Mouse (Mus musculus) frontal cortex, adult 2 months (tissue): ENCODE results near the gene Slc8b1. TPM values are rescaled to one million over a fixed set of nuclear protein-coding genes. Genes with fewer than 3 reads are reported as not detected.

Source experiments
- DNase-seq, 2 experiments: peaks; one replicate each; pipeline ENCODE4 v3.0.0; 2022; ENCODE audit warnings: low spot score in 1 of 2; ENCODE audit errors: extremely low spot score in 1 of 2
- polyA plus RNA-seq: library from polyadenylated mRNA; depleted of rRNA; stranded (reverse); fragments of >200 nt; gene quantifications from 2 replicates; pipeline ENCODE4 v1.2.3, GENCODE M21; 2012; rRNA removed

The Slc8b1 gene
- 5.9 and 6.4 TPM in 2 replicates for polyA plus RNA-seq

GRCm38 (mm10) chr5:120510982-120511642 lies at the start of gene Slc8b1:
Gene Slc8b1 (plus strand): TSS chr5:120511168.
- DNase-seq, result peak; percentile 67 to 88

DNA sequence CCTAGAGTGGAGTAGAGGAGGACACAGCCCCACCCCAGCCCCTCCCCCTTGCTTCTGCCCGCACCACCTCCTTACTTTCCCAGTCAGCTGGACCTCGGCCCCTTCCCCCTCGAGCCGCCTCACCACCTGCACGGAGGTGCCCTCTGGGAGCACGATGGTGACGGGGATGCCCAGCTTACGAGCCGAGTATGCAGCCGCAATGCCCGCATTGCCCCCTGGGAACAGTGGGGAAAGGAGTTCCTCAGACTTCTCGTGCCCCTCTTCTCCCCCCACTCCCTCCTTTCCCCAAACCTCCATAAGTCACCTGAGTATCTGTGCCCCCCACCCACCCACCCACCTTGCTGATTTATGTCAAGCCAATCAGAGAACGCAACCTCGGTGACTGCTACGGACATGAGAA lies 49.1 kb upstream of the Slc8b1 start:
- DNase-seq, result no peak

GRCm38 (mm10) chr5:120464321-120464720 lies 46.6 kb upstream of the Slc8b1 start:
- no peak for DNase-seq

DNA sequence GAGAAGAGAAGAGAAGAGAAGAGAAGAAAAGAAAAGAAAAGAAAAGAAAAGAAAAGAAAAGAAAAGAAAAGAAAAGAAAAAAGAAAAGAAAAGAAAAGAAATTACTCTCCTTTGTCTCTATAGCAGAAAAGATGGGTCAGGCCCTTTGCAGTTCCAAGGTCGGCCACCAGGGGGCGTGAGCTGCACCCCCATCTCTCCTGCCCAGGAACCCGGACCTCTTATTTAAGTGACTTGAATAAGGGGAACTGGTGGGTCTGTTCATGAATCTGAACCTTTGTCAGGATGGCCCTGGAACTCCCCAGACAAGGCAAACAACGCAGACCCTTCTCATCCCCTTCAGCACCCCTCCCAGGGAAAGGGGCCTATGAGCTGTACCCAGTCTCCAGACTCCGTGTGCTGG lies 45.9 kb upstream of the Slc8b1 start:
- peak in 1 of 2 experiments; percentile 31 for DNase-seq

GRCm38 (mm10) chr5:120465860-120466259 lies 45.1 kb upstream of the Slc8b1 start:
- no peak for DNase-seq

DNA sequence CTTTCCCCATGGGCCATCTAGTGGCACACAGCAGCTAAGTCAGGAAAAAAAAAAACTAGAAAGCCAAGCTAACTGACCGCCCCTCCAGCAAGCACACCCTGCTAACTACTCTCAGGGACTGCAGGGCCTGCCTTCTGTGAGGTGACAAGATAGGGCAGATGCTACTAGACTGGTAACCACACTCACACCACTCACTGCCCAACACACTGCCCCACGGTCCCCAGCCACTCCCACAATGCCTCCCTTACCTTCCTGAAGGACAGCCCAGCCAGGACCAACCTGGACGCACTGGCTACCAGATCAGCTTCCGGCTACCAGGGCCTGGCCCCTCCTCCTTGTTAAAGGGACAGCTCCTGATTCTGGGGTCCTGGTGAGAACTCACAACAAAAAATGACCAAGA lies 43.9 kb upstream of the Slc8b1 start:
- DNase-seq, result no peak

- no peak for DNase-seq
Measured at GRCm38 (mm10) chr5:120468336-120468735, 42.6 kb upstream of the Slc8b1 start.

- no peak for DNase-seq
Measured at GRCm38 (mm10) chr5:120468830-120469229, 42.1 kb upstream of the Slc8b1 start.

DNA sequence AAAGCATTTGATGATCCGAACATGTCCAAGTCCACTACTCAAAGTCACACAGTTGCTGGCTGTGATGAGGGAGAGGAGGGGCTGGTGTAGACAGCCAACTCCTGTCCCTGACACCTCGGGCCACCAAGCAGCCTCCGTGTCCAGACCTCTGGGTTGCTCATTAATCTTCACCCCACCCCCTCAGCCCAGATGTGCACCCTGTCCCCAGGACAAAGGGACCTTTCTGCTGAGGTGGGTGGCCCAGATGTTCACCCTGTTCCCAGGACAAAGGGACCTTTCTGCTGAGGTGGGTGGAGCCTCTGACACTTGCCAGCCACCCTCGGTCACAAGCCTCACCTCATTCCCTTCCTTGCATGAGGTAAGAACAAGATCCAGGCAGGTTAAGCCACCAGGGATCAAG lies 39.4 kb upstream of the Slc8b1 start:
- no peak for DNase-seq

GRCm38 (mm10) chr5:120472770-120473169 lies 38.2 kb upstream of the Slc8b1 start, which contains the start of gene Sdsl:
Gene Sdsl (minus strand): TSS chr5:120472810.
- DNase-seq, result no peak

DNA sequence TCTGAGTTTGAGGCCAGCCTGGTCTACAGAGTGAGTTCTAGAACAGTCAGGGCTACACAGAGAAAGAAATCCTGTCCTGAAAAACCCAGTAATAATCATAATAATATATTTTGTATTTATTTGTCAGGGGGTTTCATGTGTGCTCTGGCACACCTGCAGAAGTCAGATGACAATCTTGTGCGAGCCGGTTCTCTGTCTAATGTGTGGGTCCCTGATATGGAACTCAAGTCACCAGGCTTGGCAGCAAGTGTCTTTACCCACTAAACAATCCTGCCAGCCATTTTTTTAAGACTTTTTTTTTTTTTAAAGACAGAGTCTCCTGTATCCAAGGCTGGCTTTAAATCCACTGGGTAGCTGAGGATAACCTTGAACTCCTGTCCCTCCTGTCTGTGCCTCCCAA lies 37.6 kb upstream of the Slc8b1 start:
- DNase-seq, result no peak

DNA sequence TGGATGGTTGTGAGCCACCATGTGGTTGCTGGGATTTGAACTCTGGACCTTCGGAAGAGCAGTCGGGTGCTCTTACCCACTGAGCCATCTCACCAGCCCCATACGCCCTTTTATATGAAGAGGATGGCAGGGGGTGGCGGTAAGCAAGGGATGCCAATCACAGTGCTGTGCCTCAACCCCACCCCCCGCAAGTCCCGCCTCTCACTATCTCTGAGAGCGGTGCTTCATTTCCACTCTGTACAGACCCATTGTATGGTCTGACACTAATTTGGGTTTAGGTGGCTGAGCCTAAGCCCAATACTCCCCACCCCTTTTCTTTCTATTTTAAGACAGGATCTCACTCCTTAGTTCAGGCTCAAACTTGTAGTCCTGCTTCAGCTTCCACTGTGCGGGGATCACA lies 35.1 kb upstream of the Slc8b1 start:
- no peak for DNase-seq

DNA sequence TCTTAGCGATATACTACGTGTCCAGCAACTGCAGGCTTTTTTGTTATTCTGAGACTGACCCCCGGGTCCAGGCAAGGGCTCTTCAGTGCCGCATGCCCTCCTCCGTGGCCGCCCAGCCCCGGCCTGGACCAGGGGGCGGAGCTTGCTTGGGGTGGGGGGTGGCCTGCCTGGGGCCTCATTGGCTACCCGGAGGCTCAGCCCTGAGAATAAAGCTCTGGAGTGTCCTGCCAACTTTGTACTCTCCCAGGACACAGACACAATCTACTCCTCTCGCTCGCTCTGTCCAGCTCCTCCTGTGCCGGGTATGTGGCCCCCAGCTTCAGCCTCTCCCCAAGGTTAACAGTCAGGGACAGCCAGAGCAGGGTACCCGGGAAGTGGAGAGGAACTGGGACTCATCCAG lies 34.7 kb upstream of the Slc8b1 start, which contains the start of gene Sds:
TSS of gene Sds (plus strand) at position 231 of the 400 bp plus-strand sequence.
- DNase-seq, result no peak

GRCm38 (mm10) chr5:120477993-120478392 lies 33.0 kb upstream of the Slc8b1 start:
- DNase-seq, result no peak

- no peak for DNase-seq
Measured at GRCm38 (mm10) chr5:120479538-120479937, 31.4 kb upstream of the Slc8b1 start.

- no peak for DNase-seq
Measured at GRCm38 (mm10) chr5:120481205-120481604, 29.8 kb upstream of the Slc8b1 start.

- DNase-seq, result no peak
Measured at GRCm38 (mm10) chr5:120483399-120483798, 27.6 kb upstream of the Slc8b1 start.

GRCm38 (mm10) chr5:120487844-120488243 lies 23.1 kb upstream of the Slc8b1 start:
- DNase-seq, result no peak

DNA sequence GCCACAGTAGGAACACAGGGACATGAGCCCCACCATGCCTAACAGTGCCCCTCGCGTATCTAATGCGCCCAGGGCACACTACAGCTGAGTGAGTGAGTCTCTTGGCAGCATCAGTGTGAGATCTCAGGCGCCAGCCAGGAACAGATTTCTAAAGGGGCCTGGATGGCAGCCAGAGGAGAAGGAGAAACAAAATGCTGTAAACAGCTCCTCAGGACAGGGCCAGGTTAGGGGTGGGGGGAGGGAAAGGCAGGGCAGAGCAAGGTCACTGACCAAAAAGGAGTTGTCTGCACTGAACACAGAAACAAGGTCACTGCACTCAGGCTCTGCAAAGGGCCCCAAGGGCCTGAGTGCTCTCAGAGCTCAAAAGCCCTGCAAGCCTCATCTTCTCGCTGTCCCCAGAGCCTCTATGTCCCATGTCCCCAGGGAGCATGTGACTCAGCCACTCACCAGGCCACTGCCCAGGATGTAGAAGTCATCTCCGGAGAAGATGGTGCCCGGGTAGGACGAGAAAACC lies 20.2 kb upstream of the Slc8b1 start:
- DNase-seq, result peak in 1 of 2 experiments; percentile 52

DNA sequence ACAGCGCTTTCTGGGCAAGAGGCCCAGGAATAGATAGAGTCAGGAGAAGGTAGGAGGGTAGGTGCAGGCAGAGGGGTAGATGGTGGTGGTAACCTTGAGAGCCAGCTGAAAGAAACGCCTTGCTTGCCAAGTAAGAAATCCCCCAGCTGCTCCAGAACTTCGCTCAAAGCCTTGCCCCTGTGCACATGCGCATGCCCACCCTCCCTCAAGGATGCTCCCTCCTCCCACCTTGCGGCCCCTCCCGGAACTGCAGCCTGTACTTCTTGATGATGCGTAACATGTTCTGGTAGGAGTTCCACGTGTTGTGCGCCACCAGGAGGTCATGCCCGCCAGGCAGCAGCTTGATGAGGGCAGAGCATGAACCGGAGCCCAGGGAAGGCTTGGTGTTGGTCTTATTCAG lies 18.5 kb upstream of the Slc8b1 start:
- DNase-seq, result peak in 1 of 2 experiments; percentile 58

- DNase-seq, result no peak
Measured at GRCm38 (mm10) chr5:120493440-120493839, 17.5 kb upstream of the Slc8b1 start.

DNA sequence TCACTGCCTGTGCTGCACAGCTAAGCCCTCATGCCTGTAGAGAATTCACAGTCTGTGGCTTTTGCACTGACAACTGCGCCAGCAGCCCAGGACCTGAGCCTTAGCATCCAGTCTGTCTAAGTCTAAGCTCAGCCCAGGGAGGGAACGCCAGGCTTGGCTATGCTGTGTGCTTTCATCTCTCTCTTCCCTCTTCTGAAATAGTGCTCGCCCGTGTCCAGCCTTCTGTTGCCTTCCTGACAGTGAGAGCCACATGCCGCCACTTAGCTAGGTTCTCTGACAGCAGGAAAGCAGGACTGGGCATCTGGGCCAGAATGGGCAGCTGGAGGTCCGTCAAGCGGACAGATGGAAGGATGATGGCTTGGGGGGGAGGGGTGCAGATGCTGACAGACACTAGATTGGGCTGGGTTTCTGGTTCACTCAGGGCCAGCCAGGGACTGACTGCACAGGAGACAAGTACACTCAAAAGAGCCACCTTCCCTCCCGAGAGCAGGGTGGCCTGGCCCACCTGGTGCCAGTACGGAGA lies 17.0 kb upstream of the Slc8b1 start:
- DNase-seq, result no peak
